Mouse (Mus musculus) urinary bladder, postnatal 25 days (tissue): ENCODE measurements around the gene D17H6S53E.
A peak's percentile ranks its signal among the peaks of the same experiment; 100 is the strongest.

ENCODE experiments used
- DNase-seq: peaks from one replicate; pipeline ENCODE4 v3.0.0; 2022; ENCODE audit warnings: low spot score

The D17H6S53E gene

GRCm38 (mm10) chr17:35126206-35126611 is at the start of gene D17H6S53E:
TSS of gene D17H6S53E (plus strand) at chr17:35126373.
- peak; percentile 70 for DNase-seq

- DNase-seq: no peak
Observed at GRCm38 (mm10) chr17:35076507-35077176, 49.5 kb upstream of the D17H6S53E start, which contains the start of gene Ly6g6e. TSS of gene Ly6g6e (plus strand) at chr17:35076902.

GRCm38 (mm10) chr17:35077285-35077684 is 48.9 kb upstream of the D17H6S53E start:
- DNase-seq: no peak

- peak; percentile 44 for DNase-seq
Observed at GRCm38 (mm10) chr17:35077786-35078233, 48.4 kb upstream of the D17H6S53E start, which contains the start of gene Ly6g6d. TSS of gene Ly6g6d (minus strand) at chr17:35078065.

- no peak for DNase-seq
Observed at GRCm38 (mm10) chr17:35079778-35080177, 46.4 kb upstream of the D17H6S53E start.

- no peak for DNase-seq
Observed at GRCm38 (mm10) chr17:35080248-35080647, 45.9 kb upstream of the D17H6S53E start.

- DNase-seq: no peak
Observed at GRCm38 (mm10) chr17:35080710-35081109, 45.5 kb upstream of the D17H6S53E start.

GRCm38 (mm10) chr17:35082841-35083576 is 43.2 kb upstream of the D17H6S53E start:
- no peak for DNase-seq

- no peak for DNase-seq
Observed at GRCm38 (mm10) chr17:35083929-35084497, 42.2 kb upstream of the D17H6S53E start.

GRCm38 (mm10) chr17:35085208-35085865 is 40.8 kb upstream of the D17H6S53E start, which contains the start of gene Ly6g6f:
TSS of gene Ly6g6f (minus strand) at chr17:35085610.
- no peak for DNase-seq

GRCm38 (mm10) chr17:35088151-35088550 is 38.0 kb upstream of the D17H6S53E start:
- DNase-seq: no peak

- DNase-seq: peak; percentile 88
Observed at GRCm38 (mm10) chr17:35088825-35089644, 37.1 kb upstream of the D17H6S53E start, which contains the start of gene Abhd16a. TSS of gene Abhd16a (plus strand) at chr17:35089263.

- DNase-seq: no peak
Observed at GRCm38 (mm10) chr17:35090166-35090932, 35.8 kb upstream of the D17H6S53E start.

GRCm38 (mm10) chr17:35092403-35093198 is 33.6 kb upstream of the D17H6S53E start:
- DNase-seq: no peak

GRCm38 (mm10) chr17:35094475-35095365 is 31.5 kb upstream of the D17H6S53E start:
- DNase-seq: no peak

GRCm38 (mm10) chr17:35096597-35096996 is 29.6 kb upstream of the D17H6S53E start:
- DNase-seq: no peak

GRCm38 (mm10) chr17:35097164-35097655 is 29.0 kb upstream of the D17H6S53E start:
- no peak for DNase-seq

GRCm38 (mm10) chr17:35100196-35100765 is 25.9 kb upstream of the D17H6S53E start:
- no peak for DNase-seq
